In the genomic region with DNA sequence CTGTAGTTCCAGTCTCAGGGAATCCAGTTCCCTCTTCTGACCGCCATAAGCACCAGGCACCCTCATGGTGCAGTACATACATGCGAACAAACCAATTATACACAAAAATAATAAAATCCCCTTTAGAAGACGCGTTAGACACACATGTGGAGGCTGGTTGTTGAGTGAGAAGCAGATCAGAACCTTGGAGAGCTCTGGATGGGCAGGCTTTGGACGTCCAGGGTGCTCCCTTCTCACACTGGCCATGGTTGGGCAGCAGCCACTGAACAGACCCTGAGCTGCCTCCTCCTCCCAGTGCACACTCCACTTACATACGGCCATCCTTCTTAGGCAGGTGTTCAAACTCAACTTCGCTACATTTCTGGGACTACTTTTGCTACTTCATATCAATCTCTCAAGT, we compare ENCODE assay signal across 13 mouse cellular contexts.
DNase-seq lines count a peak whose midpoint lies in the region; ATAC-seq and TF ChIP-seq lines count a peak whose summit lies in the region.
"Had no signal": no experiment of that assay in that cellular context is flagged by ENCODE, and none has a peak within 500 bp of the region (broad histone marks: within the 10 kb centered on the region; RNA-seq: fewer than 3 reads in every experiment).

No protein-coding gene starts in this region.

- H3K4me2 ChIP-seq in limb, embryonic 11.5 days (ENCODE audit: low read depth, severe bottlenecking): no peak overlapping the region
- H3K4me2 ChIP-seq: limb, embryonic 15.5 days had no signal

- H3K9me3 ChIP-seq in limb, embryonic 11.5 days (ENCODE audit: control insufficient read depth, low read length): no peaks in the 10 kb centered on the region
- H3K9me3 ChIP-seq: limb, embryonic 15.5 days had no signal

- no peak for TF ChIP-seq POLR2A in kidney, adult 2 months (IDR thresholded peaks at IDR 0.05; ENCODE audit: low read depth, low read length)

- H3K9ac ChIP-seq in limb, embryonic 11.5 days (ENCODE audit: low read length): no peak overlapping the region
- H3K9ac ChIP-seq: limb, embryonic 15.5 days had no signal

- 75% methylated on average over 7 of the region's 7 CpGs for WGBS in kidney, adult 2 months
- WGBS in limb, embryonic 11.5 days: 70% methylated on average over 7 of the region's 7 CpGs

- peak; percentile 45 for DNase-seq in adrenal gland, postnatal 10 days
- DNase-seq in adrenal gland, adult 18-20 months (ENCODE audit: low spot score in 2 of 2): no peak
- DNase-seq in kidney, postnatal 10 days: peak; percentile 61
- DNase-seq in kidney, adult 2 months: no peak
- DNase-seq in limb, embryonic 11.5 days (ENCODE audit: low spot score): peak; percentile 60
- DNase-seq in thymus, postnatal 25 days: no peak
- DNase-seq in thymus, postnatal 4 days: no peak
- DNase-seq: cerebellum, adult 11-12 months; gastrocnemius, postnatal 36 days had no signal

- no peak for TF ChIP-seq CTCF in kidney, adult 2 months (conservative IDR thresholded peaks at IDR 0.05; ENCODE audit: insufficient read depth, insufficient read length, low read depth, low read length)

- H3K4me1 ChIP-seq in kidney, adult 2 months (ENCODE audit: control insufficient read depth, insufficient read depth, low read length): peaks cover 18% of the 10 kb centered on the region; the same call in 1 of the 2 replicates
- H3K4me1 ChIP-seq in limb, embryonic 11.5 days (ENCODE audit: control insufficient read depth, insufficient read depth, low read length): no peaks in the 10 kb centered on the region

- H3K4me3 ChIP-seq in kidney, adult 2 months (ENCODE audit: insufficient read depth, low read depth, low read length): no peak overlapping the region
- no peak overlapping the region for H3K4me3 ChIP-seq in limb, embryonic 11.5 days (ENCODE audit: low read depth, low read length)
- H3K4me3 ChIP-seq: limb, embryonic 15.5 days had no signal

- H3K27ac ChIP-seq in kidney, adult 2 months (ENCODE audit: insufficient read depth, low read depth, low read length): no peak overlapping the region
- H3K27ac ChIP-seq in limb, embryonic 11.5 days (replicated peaks; ENCODE audit: low read depth, low read length): no peak overlapping the region
- H3K27ac ChIP-seq: limb, embryonic 15.5 days; macrophage had no signal

- 0 out of 2 replicates have a peak, but pooled peaks have one; percentile 29 for ATAC-seq in common myeloid progenitor, adult 5-6 weeks (replicated peaks; ENCODE audit: low read depth, poor library complexity, severe bottlenecking)
- no peak for ATAC-seq in limb, embryonic 11.5 days (ENCODE audit: insufficient number of reproducible peaks, low FRiP score, low TSS enrichment, low read depth)
- ATAC-seq: intestine, postnatal 0 days had no signal

- H3K36me3 ChIP-seq in kidney, adult 2 months (ENCODE audit: control insufficient read depth, insufficient read depth, low read length): no peaks in the 10 kb centered on the region
- H3K36me3 ChIP-seq in limb, embryonic 11.5 days (ENCODE audit: control insufficient read depth, insufficient read depth, low read length): no peaks in the 10 kb centered on the region
- H3K36me3 ChIP-seq: limb, embryonic 15.5 days had no signal

- H3K27me3 ChIP-seq in kidney, adult 2 months (replicated peaks; ENCODE audit: control insufficient read depth, insufficient read depth, low read length): no peaks in the 10 kb centered on the region
- no peaks in the 10 kb centered on the region for H3K27me3 ChIP-seq in limb, embryonic 11.5 days (ENCODE audit: control insufficient read depth, insufficient read depth, low read length)
- H3K27me3 ChIP-seq: limb, embryonic 15.5 days had no signal

Comparison
In these comparisons a context has a peak if more than half of its experiments do, and no peak if none do; other contexts are left out.
1. DNase-seq: peak in adrenal gland, postnatal 10 days (single experiment), kidney, postnatal 10 days (single experiment) and limb, embryonic 11.5 days (single experiment); none in adrenal gland, adult 18-20 months (0 of 2), kidney, adult 2 months (single experiment), thymus, postnatal 25 days (single experiment) and thymus, postnatal 4 days (single experiment).